Comparison of ENCODE assay signal across 11 mouse cellular contexts in the genomic region with DNA sequence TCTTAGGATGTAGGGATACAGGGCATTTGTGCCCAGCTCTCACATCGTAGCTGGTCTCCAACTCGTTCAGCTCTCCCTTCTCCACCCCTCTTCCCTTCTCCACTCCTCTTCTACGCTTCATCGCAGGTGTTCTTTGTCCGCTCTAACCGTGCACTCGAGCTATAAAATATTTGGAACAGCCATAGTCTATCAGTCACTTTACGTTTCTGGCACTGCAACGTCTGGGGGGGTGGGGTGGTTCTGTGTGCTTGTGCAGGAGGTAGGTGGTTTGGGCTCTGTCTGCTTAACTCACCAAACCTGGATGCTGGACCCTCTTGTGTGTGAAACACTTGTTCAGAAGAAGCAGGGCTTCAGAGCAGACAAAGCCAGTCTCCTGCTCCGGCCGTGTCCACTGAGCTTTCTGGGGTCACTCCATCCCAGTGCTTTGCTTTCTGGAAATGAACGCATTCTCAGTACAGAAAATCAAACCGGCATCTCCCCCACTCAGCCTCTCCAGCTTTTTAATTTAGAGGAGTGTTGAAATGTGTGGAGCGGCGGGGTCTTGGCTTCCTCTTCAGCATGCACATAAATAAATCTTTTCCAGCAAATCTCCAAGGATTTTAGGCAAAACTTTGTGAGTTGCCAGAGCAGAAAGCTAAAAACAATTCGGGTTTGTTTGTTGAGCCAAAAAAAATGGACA.
DNase-seq lines count a peak whose midpoint lies in the region; ATAC-seq and TF ChIP-seq lines count a peak whose summit lies in the region.
"Had no signal": no experiment of that assay in that cellular context is flagged by ENCODE, and none has a peak within 500 bp of the region (broad histone marks: within the 10 kb centered on the region; RNA-seq: fewer than 3 reads in every experiment).

No protein-coding gene starts in this region.

- H3K4me3 ChIP-seq in stomach, embryonic 14.5 days (ENCODE audit: low read depth, low read length), result no peak overlapping the region
- no peak overlapping the region for H3K4me3 ChIP-seq in stomach, postnatal 0 days (ENCODE audit: low read depth, low read length)
- no peak overlapping the region for H3K4me3 ChIP-seq in kidney, embryonic 15.5 days (replicated peaks)
- H3K4me3 ChIP-seq in stomach, embryonic 16.5 days (replicated peaks; ENCODE audit: low read length), result no peak overlapping the region
- H3K4me3 ChIP-seq in forebrain, embryonic 16.5 days (replicated peaks; ENCODE audit: low read length), result no peak overlapping the region
- H3K4me3 ChIP-seq: midbrain, embryonic 15.5 days had no signal

- no peak for TF ChIP-seq CTCF in stomach, postnatal 0 days (IDR thresholded peaks at IDR 0.05; ENCODE audit: low read depth)

- peak; percentile 71; the same call in 1 of the 2 replicates for ATAC-seq in stomach, embryonic 14.5 days (ENCODE audit: insufficient number of reproducible peaks, insufficient read depth, low FRiP score, low read depth)
- no peak for ATAC-seq in stomach, postnatal 0 days (ENCODE audit: low FRiP score, low TSS enrichment)
- ATAC-seq in kidney, embryonic 15.5 days (replicated peaks; ENCODE audit: low FRiP score), result 0 out of 2 replicates have a peak, but pooled peaks have one; percentile 22
- peak; percentile 72; the same call in 1 of the 2 replicates for ATAC-seq in stomach, embryonic 16.5 days (ENCODE audit: insufficient read depth, low FRiP score)
- ATAC-seq in forebrain, embryonic 16.5 days, result no peak
- ATAC-seq: midbrain, embryonic 15.5 days had no signal

- 39% methylated on average over 16 of the region's 16 CpGs for WGBS in stomach, embryonic 14.5 days
- WGBS in stomach, postnatal 0 days, result 47% methylated on average over 16 of the region's 16 CpGs
- WGBS in kidney, embryonic 15.5 days, result 25% methylated on average over 16 of the region's 16 CpGs
- 41% methylated on average over 16 of the region's 16 CpGs for WGBS in stomach, embryonic 16.5 days
- WGBS in forebrain, embryonic 16.5 days, result 78% methylated on average over 16 of the region's 16 CpGs

- no peaks in the 10 kb centered on the region; the same call in 1 of the 2 replicates for H3K4me1 ChIP-seq in stomach, embryonic 14.5 days (ENCODE audit: control insufficient read depth, insufficient read depth, low read length)
- no peaks in the 10 kb centered on the region for H3K4me1 ChIP-seq in stomach, postnatal 0 days (replicated peaks; ENCODE audit: control insufficient read depth, insufficient read depth)
- H3K4me1 ChIP-seq in kidney, embryonic 15.5 days, result peaks cover 20% of the 10 kb centered on the region
- H3K4me1 ChIP-seq in stomach, embryonic 16.5 days (ENCODE audit: control insufficient read depth, insufficient read depth, low read length), result peaks cover 3% of the 10 kb centered on the region; the same call in 1 of the 2 replicates
- H3K4me1 ChIP-seq in forebrain, embryonic 16.5 days (replicated peaks; ENCODE audit: control insufficient read depth, insufficient read depth, low read length), result no peaks in the 10 kb centered on the region
- H3K4me1 ChIP-seq: midbrain, embryonic 15.5 days had no signal

- DNase-seq in gastrocnemius, adult 18-20 months (ENCODE audit: low spot score), result peak; percentile 20
- DNase-seq in gastrocnemius, postnatal 36 days, result no peak
- DNase-seq in stomach, postnatal 0 days (ENCODE audit: low spot score), result no peak
- DNase-seq in left cerebral cortex, adult 11 months (ENCODE audit: low spot score), result no peak
- DNase-seq: cerebellum, adult 9-11 months had no signal

- peak overlapping the region; percentile 16; the same call in 1 of the 2 replicates for H3K4me2 ChIP-seq in stomach, embryonic 14.5 days (replicated peaks; ENCODE audit: low read depth, low read length)
- no peak overlapping the region for H3K4me2 ChIP-seq in stomach, postnatal 0 days (replicated peaks; ENCODE audit: low read depth)
- H3K4me2 ChIP-seq in kidney, embryonic 15.5 days, result peak overlapping the region; percentile 34
- peak overlapping the region; percentile 11; the same call in 1 of the 2 replicates for H3K4me2 ChIP-seq in stomach, embryonic 16.5 days (ENCODE audit: low read depth, low read length)
- no peak overlapping the region for H3K4me2 ChIP-seq in forebrain, embryonic 16.5 days (ENCODE audit: low read length)
- H3K4me2 ChIP-seq: midbrain, embryonic 15.5 days had no signal

- no peaks in the 10 kb centered on the region for H3K27me3 ChIP-seq in stomach, embryonic 14.5 days (ENCODE audit: control insufficient read depth, insufficient read depth, low read length)
- H3K27me3 ChIP-seq in stomach, postnatal 0 days (ENCODE audit: control insufficient read depth, insufficient read depth, low read length), result no peaks in the 10 kb centered on the region
- H3K27me3 ChIP-seq in kidney, embryonic 15.5 days, result peaks cover 12% of the 10 kb centered on the region
- no peaks in the 10 kb centered on the region for H3K27me3 ChIP-seq in stomach, embryonic 16.5 days (ENCODE audit: control insufficient read depth, insufficient read depth, low read length)
- H3K27me3 ChIP-seq in forebrain, embryonic 16.5 days (replicated peaks; ENCODE audit: control insufficient read depth, insufficient read depth, low read length), result no peaks in the 10 kb centered on the region
- H3K27me3 ChIP-seq: midbrain, embryonic 15.5 days had no signal

- no peaks in the 10 kb centered on the region for H3K36me3 ChIP-seq in stomach, embryonic 14.5 days (ENCODE audit: control insufficient read depth, insufficient read depth, low read length)
- no peaks in the 10 kb centered on the region for H3K36me3 ChIP-seq in stomach, postnatal 0 days (ENCODE audit: control insufficient read depth, insufficient read depth, low read length)
- no peaks in the 10 kb centered on the region for H3K36me3 ChIP-seq in kidney, embryonic 15.5 days
- no peaks in the 10 kb centered on the region for H3K36me3 ChIP-seq in stomach, embryonic 16.5 days (ENCODE audit: control insufficient read depth, insufficient read depth, low read length)
- no peaks in the 10 kb centered on the region for H3K36me3 ChIP-seq in forebrain, embryonic 16.5 days (ENCODE audit: control insufficient read depth, insufficient read depth)
- H3K36me3 ChIP-seq: midbrain, embryonic 15.5 days had no signal

- H3K9ac ChIP-seq in stomach, embryonic 14.5 days (replicated peaks; ENCODE audit: low read depth, low read length), result no peak overlapping the region
- no peak overlapping the region for H3K9ac ChIP-seq in stomach, postnatal 0 days (ENCODE audit: low read length)
- H3K9ac ChIP-seq in kidney, embryonic 15.5 days, result no peak overlapping the region
- H3K9ac ChIP-seq in stomach, embryonic 16.5 days (ENCODE audit: low read length), result no peak overlapping the region
- no peak overlapping the region for H3K9ac ChIP-seq in forebrain, embryonic 16.5 days (replicated peaks; ENCODE audit: low read depth, low read length)
- H3K9ac ChIP-seq: liver, embryonic 14.5 days; midbrain, embryonic 15.5 days had no signal

- intact Hi-C loops in gastrocnemius, postnatal 36 days (cut with DNase I), result no loop called here

- TF ChIP-seq EP300 in stomach, postnatal 0 days (optimal IDR thresholded peaks at IDR 0.05), result no peak

- no peaks in the 10 kb centered on the region for H3K9me3 ChIP-seq in stomach, embryonic 14.5 days (ENCODE audit: control insufficient read depth, low read depth, low read length)
- no peaks in the 10 kb centered on the region for H3K9me3 ChIP-seq in stomach, postnatal 0 days (ENCODE audit: control insufficient read depth, low read length)
- H3K9me3 ChIP-seq in kidney, embryonic 15.5 days (replicated peaks), result no peaks in the 10 kb centered on the region
- H3K9me3 ChIP-seq in stomach, embryonic 16.5 days (replicated peaks; ENCODE audit: control insufficient read depth, low read length), result no peaks in the 10 kb centered on the region
- no peaks in the 10 kb centered on the region for H3K9me3 ChIP-seq in forebrain, embryonic 16.5 days (ENCODE audit: control insufficient read depth, low read length)
- H3K9me3 ChIP-seq: midbrain, embryonic 15.5 days had no signal

- H3K27ac ChIP-seq in stomach, embryonic 14.5 days (ENCODE audit: low read length), result peak overlapping the region; percentile 79
- no peak overlapping the region for H3K27ac ChIP-seq in stomach, postnatal 0 days (replicated peaks)
- H3K27ac ChIP-seq in kidney, embryonic 15.5 days, result peak overlapping the region; percentile 61
- H3K27ac ChIP-seq in stomach, embryonic 16.5 days (ENCODE audit: low read length), result peak overlapping the region; percentile 50; the same call in 1 of the 2 replicates
- H3K27ac ChIP-seq in forebrain, embryonic 16.5 days (ENCODE audit: low read length), result no peak overlapping the region
- H3K27ac ChIP-seq: liver, embryonic 14.5 days; midbrain, embryonic 15.5 days had no signal

Comparison
In these comparisons a context has a peak if more than half of its experiments do, and no peak if none do; other contexts are left out.
1. ATAC-seq: peak in stomach, embryonic 14.5 days (single experiment), kidney, embryonic 15.5 days (single experiment) and stomach, embryonic 16.5 days (single experiment); none in stomach, postnatal 0 days (single experiment) and forebrain, embryonic 16.5 days (single experiment).
2. H3K27ac ChIP-seq: peak in stomach, embryonic 14.5 days (single experiment), kidney, embryonic 15.5 days (single experiment) and stomach, embryonic 16.5 days (single experiment); none in stomach, postnatal 0 days (single experiment) and forebrain, embryonic 16.5 days (single experiment).
3. H3K4me2 ChIP-seq: peak in stomach, embryonic 14.5 days (single experiment), kidney, embryonic 15.5 days (single experiment) and stomach, embryonic 16.5 days (single experiment); none in stomach, postnatal 0 days (single experiment) and forebrain, embryonic 16.5 days (single experiment).